Mouse (Mus musculus) brain, embryonic 14.5 days (tissue): ENCODE data around the gene Slc35f6. TPM values are rescaled to one million over a fixed set of nuclear protein-coding genes. Genes with fewer than 3 reads are reported as not detected.

ENCODE experiments used
- DNase-seq: peaks from one replicate; pipeline ENCODE4 v3.0.0-alpha.2; 2011; ENCODE audit warnings: low read depth
- CTCF ChIP-seq: fragments of 200-500 bp; IDR thresholded peaks from 2 replicates; pipeline ENCODE4 v1.5.1; 2012; ENCODE audit warnings: inconsistent platforms, mild to moderate bottlenecking, moderate library complexity, borderline replicate concordance; ENCODE audit not compliant: insufficient read depth, insufficient read length; ENCODE audit errors: extremely low read depth
- POLR2A ChIP-seq: fragments of 200-500 bp; IDR thresholded peaks from 2 replicates; pipeline ENCODE4 v1.6.1; 2012; ENCODE audit warnings: mild to moderate bottlenecking, inconsistent platforms, borderline replicate concordance; ENCODE audit not compliant: poor library complexity, insufficient read depth, insufficient read length, severe bottlenecking; ENCODE audit errors: extremely low read depth
- polyA plus RNA-seq: library from polyadenylated mRNA; depleted of rRNA; stranded (reverse); fragments of >200 nt; gene quantifications from 2 replicates; pipeline ENCODE4 v1.2.3, GENCODE M21; 2012

Slc35f6 gene
- polyA plus RNA-seq, 1 experiment: 44.4 TPM

- TF ChIP-seq CTCF (no peak), POLR2A (no peak)
- DNase-seq: peak; percentile 67
Measured at GRCm38 (mm10) chr5:30614221-30614620, 33.5 kb upstream of the Slc35f6 start.

- no peak for DNase-seq
- no peak for TF ChIP-seq CTCF
- TF ChIP-seq POLR2A: no peak
Measured at GRCm38 (mm10) chr5:30615416-30615815, 32.3 kb upstream of the Slc35f6 start.

DNA sequence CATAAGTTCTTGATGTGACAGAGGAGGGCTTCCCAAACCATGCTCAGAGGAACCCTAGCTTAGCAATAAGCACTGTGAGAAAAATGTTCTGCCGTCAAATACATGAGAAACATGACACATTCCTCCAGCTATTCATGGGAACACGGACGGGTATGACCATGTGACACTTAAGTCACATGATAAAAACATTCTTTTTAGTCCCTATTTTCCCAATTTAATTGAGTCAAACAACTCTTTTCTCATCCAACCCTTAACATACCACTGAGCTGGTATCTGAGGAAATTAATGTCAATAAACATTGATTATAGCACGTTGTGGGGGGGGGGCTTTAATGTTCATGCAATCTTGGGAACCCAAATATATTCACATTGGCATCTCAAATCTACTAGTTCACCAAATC is 31.9 kb upstream of the Slc35f6 start:
- TF ChIP-seq CTCF (no peak), POLR2A (no peak)
- DNase-seq: no peak

GRCm38 (mm10) chr5:30616644-30617043 is 31.1 kb upstream of the Slc35f6 start:
- TF ChIP-seq CTCF: no peak
- TF ChIP-seq POLR2A: no peak
- peak; percentile 42 for DNase-seq

DNA sequence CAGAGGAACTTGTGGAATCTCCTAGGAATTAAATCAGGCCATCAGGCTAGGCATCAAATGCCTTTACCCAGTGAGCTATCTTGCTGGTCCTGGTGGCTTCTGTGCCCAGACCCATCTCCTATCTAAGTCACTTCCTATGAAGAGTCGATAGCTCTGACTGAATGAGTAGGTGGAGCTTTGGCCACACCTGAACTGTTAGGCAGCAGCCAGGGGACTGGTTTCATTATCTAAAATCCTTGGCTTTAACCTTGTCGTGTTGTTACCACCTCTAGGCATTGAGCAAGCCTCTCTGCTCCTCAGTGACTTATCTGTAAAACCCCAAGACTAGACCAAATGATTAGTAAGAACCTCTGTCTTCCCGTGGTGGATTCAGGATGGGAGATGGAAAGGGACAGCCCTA is 30.4 kb upstream of the Slc35f6 start:
- TF ChIP-seq POLR2A (no peak), CTCF (no peak)
- no peak for DNase-seq

DNA sequence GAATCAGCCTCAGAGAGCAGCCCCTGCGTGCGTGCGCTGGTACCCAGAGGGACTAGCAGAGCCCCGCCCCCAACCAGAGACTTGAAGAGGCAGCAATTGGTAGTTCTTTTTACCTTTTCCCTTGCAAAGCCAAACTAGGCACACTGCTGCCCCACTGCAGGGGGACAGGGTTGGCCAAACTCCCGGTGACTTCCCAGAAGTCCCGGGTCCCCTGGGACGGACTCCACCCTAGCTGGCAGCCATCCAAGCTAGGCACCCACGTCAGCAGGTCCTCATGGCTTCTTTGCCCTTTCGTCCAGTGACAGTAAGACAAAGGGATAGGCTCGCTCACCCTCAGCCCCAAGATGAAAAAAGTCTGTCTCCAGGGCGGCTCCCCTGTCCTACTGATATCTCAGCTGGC is 29.9 kb upstream of the Slc35f6 start:
- DNase-seq: no peak
- TF ChIP-seq CTCF: no peak
- TF ChIP-seq POLR2A: no peak

DNA sequence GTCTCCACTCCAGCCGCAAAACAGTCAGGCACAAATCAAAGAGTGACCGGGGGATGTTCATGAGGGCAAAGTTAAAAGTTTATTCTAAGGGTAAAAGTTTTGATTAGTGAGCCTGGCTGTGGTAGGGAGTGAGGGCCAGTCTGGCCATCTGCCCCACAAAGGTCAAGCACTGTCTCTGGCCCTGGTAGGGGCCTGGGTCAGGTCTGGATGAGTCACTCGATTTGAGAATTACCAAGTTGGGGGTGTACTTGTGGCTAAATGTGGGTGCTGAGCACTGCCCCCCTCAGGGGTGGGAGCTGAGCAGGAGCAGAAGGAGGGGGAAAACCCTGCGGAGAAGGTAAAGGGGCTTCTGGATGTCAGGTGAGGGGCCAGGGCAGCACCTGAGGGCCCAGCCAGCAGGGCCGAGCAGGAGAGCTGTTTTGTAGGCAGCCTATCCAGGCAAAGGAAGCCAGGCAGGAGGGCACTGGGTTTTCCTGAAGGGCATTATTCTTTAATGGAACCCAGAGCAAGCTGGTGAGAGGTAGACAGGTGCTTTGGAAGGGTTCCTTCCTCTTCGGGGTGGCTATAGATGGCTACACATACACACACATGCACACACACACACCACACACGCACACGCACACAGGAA is 29.2 kb upstream of the Slc35f6 start:
- TF ChIP-seq CTCF (no peak), POLR2A (no peak)
- no peak for DNase-seq

DNA sequence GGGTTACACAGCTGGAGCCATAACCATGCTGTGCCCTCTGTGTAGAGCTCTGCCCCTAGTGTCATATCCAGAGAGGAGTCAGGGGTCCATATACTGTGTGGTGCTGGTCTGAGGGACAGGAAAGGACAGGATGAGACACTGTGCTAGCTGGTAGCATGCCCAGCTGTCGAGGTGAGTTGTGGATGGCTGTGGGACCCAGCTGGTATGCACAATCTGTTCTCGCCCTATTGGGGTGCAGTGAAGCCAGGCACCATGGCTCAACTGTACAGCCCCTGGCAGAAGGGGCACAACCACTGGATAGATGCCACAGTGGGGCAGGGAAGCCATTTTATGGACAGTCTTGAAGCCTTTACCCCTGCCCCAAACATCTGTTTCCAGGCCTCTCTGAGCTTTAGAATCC is 28.5 kb upstream of the Slc35f6 start:
- TF ChIP-seq CTCF: no peak
- TF ChIP-seq POLR2A: no peak
- no peak for DNase-seq

- TF ChIP-seq POLR2A: no peak
- DNase-seq: no peak
Measured at GRCm38 (mm10) chr5:30620567-30620966, 27.2 kb upstream of the Slc35f6 start.

GRCm38 (mm10) chr5:30621211-30621790 is 26.4 kb upstream of the Slc35f6 start:
- TF ChIP-seq CTCF: no peak
- no peak for TF ChIP-seq POLR2A
- DNase-seq: no peak

DNA sequence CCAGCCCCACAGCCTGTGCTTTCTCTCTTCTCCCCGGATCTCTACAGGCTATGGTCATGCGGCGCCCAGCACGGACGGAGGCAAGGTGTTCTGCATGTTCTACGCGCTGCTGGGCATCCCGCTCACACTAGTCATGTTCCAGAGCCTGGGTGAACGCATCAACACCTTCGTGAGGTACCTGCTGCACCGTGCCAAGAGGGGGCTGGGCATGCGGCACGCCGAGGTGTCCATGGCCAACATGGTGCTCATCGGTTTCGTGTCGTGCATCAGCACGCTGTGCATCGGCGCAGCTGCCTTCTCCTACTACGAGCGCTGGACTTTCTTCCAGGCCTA is 25.9 kb upstream of the Slc35f6 start:
- TF ChIP-seq POLR2A (no peak), CTCF (no peak)
- no peak for DNase-seq

DNA sequence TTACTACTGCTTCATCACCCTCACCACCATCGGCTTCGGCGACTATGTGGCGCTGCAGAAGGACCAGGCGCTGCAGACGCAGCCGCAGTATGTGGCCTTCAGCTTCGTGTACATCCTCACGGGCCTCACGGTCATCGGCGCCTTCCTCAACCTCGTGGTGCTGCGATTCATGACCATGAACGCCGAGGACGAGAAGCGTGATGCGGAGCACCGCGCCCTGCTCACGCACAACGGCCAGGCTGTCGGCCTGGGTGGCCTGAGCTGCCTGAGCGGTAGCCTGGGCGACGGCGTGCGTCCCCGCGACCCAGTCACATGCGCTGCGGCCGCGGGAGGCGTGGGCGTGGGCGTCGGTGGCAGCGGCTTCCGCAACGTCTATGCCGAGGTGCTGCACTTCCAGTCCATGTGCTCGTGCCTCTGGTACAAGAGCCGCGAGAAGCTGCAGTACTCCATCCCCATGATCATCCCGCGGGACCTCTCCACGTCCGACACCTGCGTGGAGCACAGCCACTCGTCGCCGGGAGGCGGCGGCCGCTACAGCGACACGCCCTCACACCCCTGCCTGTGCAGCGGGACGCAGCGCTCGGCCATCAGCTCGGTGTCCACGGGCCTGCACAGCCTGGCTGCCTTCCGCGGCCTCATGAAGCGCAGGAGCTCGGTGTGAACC is 25.4 kb upstream of the Slc35f6 start:
- DNase-seq: peak; percentile 52
- no peak for TF ChIP-seq POLR2A
- peak; percentile 8; the same call in 1 of the 2 replicates for TF ChIP-seq CTCF
